Mouse (Mus musculus) MEL (cell line): ENCODE results near the gene Fndc5. TPM values are rescaled to one million over a fixed set of nuclear protein-coding genes. Genes with fewer than 3 reads are reported as not detected.

Source experiments
- DNase-seq: peaks from one replicate; pipeline ENCODE4 v3.0.0; 2011; ENCODE audit warnings: low read depth, low spot score
- H3K27ac ChIP-seq: 2 replicates; pipeline ENCODE4 v1.5.1; 2012; ENCODE audit warnings: low read depth, mild to moderate bottlenecking, control low read depth, low read length, moderate library complexity; ENCODE audit not compliant: control insufficient read depth
- H3K27me3 ChIP-seq, 2 experiments: fragments of 150-350 bp in 1 of 2; sonication (generic) in 1 of 2; 2 replicates each; pipeline ENCODE4 v1.6.1; 2012; ENCODE audit warnings: low read length in 2 of 2, mild to moderate bottlenecking in 2 of 2, improper control_type of control experiment in 1 of 2, moderate library complexity in 1 of 2; ENCODE audit not compliant: insufficient read depth in 2 of 2, control insufficient read depth in 1 of 2
- H3K36me3 ChIP-seq, 2 experiments: 2 replicates each; pipeline ENCODE4 v1.6.1; 2012 to 2014; ENCODE audit warnings: low read length in 2 of 2, improper control_type of control experiment in 1 of 2, inconsistent platforms in 1 of 2, mild to moderate bottlenecking in 1 of 2; ENCODE audit not compliant: insufficient read depth in 2 of 2, control insufficient read depth in 1 of 2
- H3K4me1 ChIP-seq, 2 experiments: fragments of 150-350 bp in 1 of 2; sonication (generic) in 1 of 2; 2 replicates each; pipeline ENCODE4 v1.6.1; 2012; ENCODE audit warnings: low read length in 2 of 2, improper control_type of control experiment in 1 of 2, mild to moderate bottlenecking in 1 of 2; ENCODE audit not compliant: insufficient read depth in 2 of 2, control insufficient read depth in 1 of 2
- H3K4me3 ChIP-seq, 2 experiments: fragments of 150-350 bp in 1 of 2; sonication (generic) in 1 of 2; 2 replicates each; pipeline ENCODE4 v1.5.1; 2012; ENCODE audit warnings: low read depth in 2 of 2, low read length in 2 of 2, mild to moderate bottlenecking in 2 of 2, moderate library complexity in 2 of 2, control low read depth in 1 of 2, improper control_type of control experiment in 1 of 2; ENCODE audit not compliant: control insufficient read depth in 1 of 2, insufficient read depth in 1 of 2
- H3K79me2 ChIP-seq: 2 replicates; pipeline ENCODE4 v1.6.1; 2012; ENCODE audit warnings: mild to moderate bottlenecking, low read length, moderate library complexity; ENCODE audit not compliant: control insufficient read depth, poor library complexity, insufficient read depth
- H3K9ac ChIP-seq: 2 replicates; pipeline ENCODE4 v1.6.1; 2012; ENCODE audit warnings: low read depth, mild to moderate bottlenecking, control low read depth, low read length, moderate library complexity; ENCODE audit not compliant: control insufficient read depth, poor library complexity, severe bottlenecking
- H3K9me3 ChIP-seq: fragments of 150-350 bp; sonication (generic); replicated peaks from 2 replicates; pipeline ENCODE4 v1.6.1; 2012; ENCODE audit warnings: mild to moderate bottlenecking, low read length, improper control_type of control experiment, moderate library complexity; ENCODE audit not compliant: insufficient read depth
- BHLHE40 ChIP-seq: IDR thresholded peaks from 2 replicates; pipeline ENCODE4 v1.6.1; 2012; ENCODE audit warnings: low read depth, mild to moderate bottlenecking, inconsistent platforms, low read length, improper control_type of control experiment, borderline replicate concordance
- CTCF ChIP-seq, 3 experiments: IDR thresholded peaks in 2 of 3; conservative IDR thresholded peaks in 1 of 3; 2 replicates each; pipeline ENCODE4 v1.5.1; 2011 to 2012; ENCODE audit warnings: low read length in 3 of 3, low read depth in 2 of 3, mild to moderate bottlenecking in 2 of 3, improper control_type of control experiment in 1 of 3, inconsistent platforms in 1 of 3, mixed read lengths in 1 of 3, moderate library complexity in 1 of 3; ENCODE audit not compliant: control insufficient read depth in 1 of 3, insufficient read depth in 1 of 3, poor library complexity in 1 of 3, severe bottlenecking in 1 of 3
- ELF1 ChIP-seq: IDR thresholded peaks from 2 replicates; pipeline ENCODE4 v1.6.1; 2014; ENCODE audit warnings: low read depth, mild to moderate bottlenecking, inconsistent platforms, low read length, improper control_type of control experiment, moderate library complexity
- ETS1 ChIP-seq: IDR thresholded peaks from 2 replicates; pipeline ENCODE4 v1.6.1; 2012; ENCODE audit warnings: low read depth, mild to moderate bottlenecking, inconsistent platforms, low read length, improper control_type of control experiment, moderate library complexity
- GATA1 ChIP-seq: IDR thresholded peaks from 2 replicates; pipeline ENCODE4 v1.6.1; 2011; ENCODE audit warnings: low read depth, low read length, improper control_type of control experiment
- JUND ChIP-seq: IDR thresholded peaks from 2 replicates; pipeline ENCODE4 v1.6.1; 2011; ENCODE audit warnings: low read depth, mild to moderate bottlenecking, improper control_type of control experiment, low read length
- MAZ ChIP-seq: IDR thresholded peaks from 2 replicates; pipeline ENCODE4 v1.6.1; 2012; ENCODE audit warnings: low read depth, mild to moderate bottlenecking, inconsistent platforms, low read length, improper control_type of control experiment
- MXI1 ChIP-seq: IDR thresholded peaks from 2 replicates; pipeline ENCODE4 v1.6.1; 2011; ENCODE audit warnings: mild to moderate bottlenecking, low read depth, low read length, improper control_type of control experiment
- MYC ChIP-seq: IDR thresholded peaks from 2 replicates; pipeline ENCODE4 v1.6.1; 2011; ENCODE audit warnings: low read depth, mild to moderate bottlenecking, low read length, improper control_type of control experiment, moderate library complexity
- NELFE ChIP-seq: IDR thresholded peaks from 2 replicates; pipeline ENCODE4 v1.6.1; 2011; ENCODE audit warnings: low read depth, low read length, improper control_type of control experiment
- POLR2A ChIP-seq, 2 experiments: IDR thresholded peaks; 2 replicates each; pipeline ENCODE4 v1.6.1; 2011 to 2012; ENCODE audit warnings: low read length in 2 of 2, mild to moderate bottlenecking in 2 of 2, control low read depth in 1 of 2, improper control_type of control experiment in 1 of 2, low read depth in 1 of 2, moderate library complexity in 1 of 2; ENCODE audit not compliant: control insufficient read depth in 1 of 2, insufficient read depth in 1 of 2, poor library complexity in 1 of 2
- POLR2AphosphoS5 ChIP-seq: IDR thresholded peaks from 2 replicates; pipeline ENCODE4 v1.6.1; 2012; ENCODE audit warnings: low read depth, borderline replicate concordance, mild to moderate bottlenecking, inconsistent platforms, low read length, moderate library complexity, mixed read lengths
- SIN3A ChIP-seq: IDR thresholded peaks from 2 replicates; pipeline ENCODE4 v1.6.1; 2012; ENCODE audit warnings: low read length, improper control_type of control experiment, inconsistent platforms
- ZC3H11A ChIP-seq: IDR thresholded peaks from 2 replicates; pipeline ENCODE4 v1.6.1; 2012; ENCODE audit warnings: low read depth, mild to moderate bottlenecking, inconsistent platforms, low read length, improper control_type of control experiment
- ZKSCAN1 ChIP-seq: IDR thresholded peaks from 2 replicates; pipeline ENCODE4 v1.6.1; 2012; ENCODE audit warnings: low read depth, mild to moderate bottlenecking, inconsistent platforms, low read length, improper control_type of control experiment, moderate library complexity
- ZMIZ1 ChIP-seq: IDR thresholded peaks from 2 replicates; pipeline ENCODE4 v1.6.1; 2012; ENCODE audit warnings: low read depth, mild to moderate bottlenecking, inconsistent platforms, low read length, improper control_type of control experiment, moderate library complexity
- polyA plus RNA-seq, 2 experiments: library from polyadenylated mRNA; stranded (reverse) in 1 of 2; unstranded in 1 of 2; fragments of >175 nt in 1 of 2; fragments of >200 nt in 1 of 2; gene quantifications; 2 replicates each; pipeline versions ENCODE4 v1.2.1 to v1.2.4; 2012; ENCODE audit warnings: low replicate concordance in 2 of 2, low read depth in 1 of 2; ENCODE audit not compliant: insufficient read length in 2 of 2, insufficient read depth in 1 of 2, missing spikeins in 1 of 2
- total RNA-seq: library from RNA; depleted of rRNA; stranded (reverse); fragments of 300-350 nt; gene quantifications from 2 replicates; pipeline ENCODE4 v1.2.3, GENCODE M21; 2012; rRNA removed

Gene Fndc5
- 15.5 and 15.8 TPM in 2 replicates for total RNA-seq
- 100 to 1,000 TPM in 1 of 2 experiments, 10 to 100 TPM in 1; 35.9 to 123 TPM for polyA plus RNA-seq

DNA sequence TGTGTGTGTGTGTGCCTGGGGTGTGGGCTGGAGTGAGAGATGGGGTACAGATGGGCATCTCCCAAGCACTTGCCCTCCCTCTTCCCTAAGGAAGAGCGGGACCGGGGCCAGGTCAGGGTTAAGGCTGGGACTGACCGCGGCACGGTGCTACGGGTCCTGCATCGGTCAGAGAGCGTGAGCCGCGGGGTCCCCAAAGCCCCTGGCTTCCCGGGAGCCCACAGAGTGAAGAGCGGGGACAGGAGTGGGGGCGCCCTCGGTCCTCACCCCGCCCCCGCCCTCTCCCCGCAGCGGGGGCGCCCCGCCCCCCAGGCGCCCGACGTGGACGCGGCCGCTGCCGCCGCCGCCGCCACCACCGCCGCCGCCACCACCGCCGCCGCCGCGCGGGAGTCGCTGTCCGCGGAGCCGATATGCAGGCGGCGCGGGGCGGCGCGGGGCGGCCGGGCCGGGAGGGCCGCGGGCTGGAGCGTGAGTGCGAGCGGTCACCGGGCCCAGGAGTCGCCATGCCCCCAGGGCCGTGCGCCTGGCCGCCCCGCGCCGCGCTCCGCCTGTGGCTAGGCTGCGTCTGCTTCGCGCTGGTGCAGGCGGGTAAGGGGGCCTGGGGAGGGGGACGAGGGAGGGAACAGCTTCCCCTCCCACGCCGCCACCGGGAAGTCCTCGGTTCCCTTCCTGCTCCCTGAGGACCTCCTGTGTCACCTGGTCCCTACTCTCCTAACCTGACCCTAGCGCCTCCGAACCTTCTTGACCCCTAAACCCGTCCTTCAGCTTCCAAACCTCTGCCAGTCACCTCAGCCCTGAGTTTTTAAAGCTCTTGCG, at the start of gene Fndc5:
TSS of gene Fndc5 (plus strand) at position 421 of the 813 bp plus-strand sequence.
- TF ChIP-seq ETS1 (no peak), ZMIZ1 (no peak), MYC (no peak), BHLHE40 (no peak), GATA1 (no peak), SIN3A (no peak), MAZ (no peak), JUND (no peak), ZC3H11A (no peak), POLR2A (IDR thresholded peaks at IDR 0.05; ENCODE audit: control insufficient read depth in 1 of 2, insufficient read depth in 1 of 2, low read depth in 1 of 2, low read length in 2 of 2, poor library complexity in 1 of 2) (0 out of 4 replicates have a peak, but pooled peaks of 1 of the 2 experiments have one; percentile 43), MXI1 (peak; percentile 21; the same call in 1 of the 2 replicates), POLR2AphosphoS5 (no peak)
- H3K36me3 ChIP-seq, result peaks cover 0 to 37% of the 10 kb centered on the region in 2 experiments; a peak in 2 of 4 replicates
- no peak for DNase-seq
- H3K9me3 ChIP-seq, result no peaks in the 10 kb centered on the region
- H3K9ac ChIP-seq, result peak within 1 kb of the TSS; percentile 74
- H3K4me3 ChIP-seq, result peak within 1 kb of the TSS; percentile 63 to 92
- H3K27ac ChIP-seq, result peak within 1 kb of the TSS; percentile 45
- H3K27me3 ChIP-seq, result no peaks in the 10 kb centered on the region
- peaks cover 3% of the 10 kb centered on the region; the same call in 1 of the 2 replicates for H3K79me2 ChIP-seq
- H3K4me1 ChIP-seq, result peaks cover 31 to 45% of the 10 kb centered on the region in 2 experiments

DNA sequence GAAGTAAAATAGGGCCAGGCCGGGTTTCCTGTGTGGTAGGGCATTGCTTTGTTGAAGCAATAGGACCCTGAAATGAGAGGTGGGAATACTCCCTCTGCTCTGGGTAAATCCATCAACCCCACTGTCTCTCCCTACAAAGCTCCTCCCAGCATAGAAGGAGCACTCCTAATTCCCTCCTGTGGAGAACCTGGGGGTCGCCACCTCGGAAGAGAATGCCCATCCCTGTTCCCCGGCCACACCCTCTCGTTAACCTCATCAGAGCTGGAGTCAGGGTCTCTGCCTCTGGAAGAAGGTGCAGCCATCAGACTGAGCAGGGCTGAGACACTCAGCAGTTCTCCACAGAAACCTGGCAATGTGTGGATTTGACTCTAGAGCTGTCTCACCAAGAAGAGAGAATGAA, 48.9 kb upstream of the Fndc5 start:
- Histone ChIP-seq H3K9ac (no peak overlapping the region), H3K9me3 (no peaks in the 10 kb centered on the region), H3K79me2 (no peaks in the 10 kb centered on the region), H3K27ac (no peak overlapping the region), H3K4me1 (no peaks in the 10 kb centered on the region; a peak in 1 of 4 replicates), H3K36me3 (no peaks in the 10 kb centered on the region), H3K27me3 (no peaks in the 10 kb centered on the region), H3K4me3 (no peak overlapping the region)
- DNase-seq, result no peak
- no peak for TF ChIP-seq NELFE
- no peak for TF ChIP-seq ELF1
- no peak for TF ChIP-seq ZC3H11A
- TF ChIP-seq ZKSCAN1, result no peak
- TF ChIP-seq CTCF (IDR thresholded peaks at IDR 0.05 in 2 of 3, conservative IDR thresholded peaks at IDR 0.05 in 1 of 3; ENCODE audit: control insufficient read depth in 1 of 3, insufficient read depth in 1 of 3, low read depth in 2 of 3, low read length in 3 of 3, poor library complexity in 1 of 3, severe bottlenecking in 1 of 3), result no peak
